Mouse (Mus musculus) bone marrow, adult 2 months (tissue): ENCODE data around the gene Ropn1l.

Experiments used
- CTCF ChIP-seq: fragments of 200-500 bp; IDR thresholded peaks from 2 replicates; pipeline ENCODE4 v1.5.1; 2011; ENCODE audit warnings: low read length, control low read depth; ENCODE audit not compliant: control insufficient read depth, insufficient read depth
- POLR2A ChIP-seq: fragments of 200-500 bp; IDR thresholded peaks from 2 replicates; pipeline ENCODE4 v1.6.1; 2011; ENCODE audit warnings: low read depth, mild to moderate bottlenecking, control low read depth, low read length, borderline replicate concordance; ENCODE audit not compliant: control insufficient read depth

DNA sequence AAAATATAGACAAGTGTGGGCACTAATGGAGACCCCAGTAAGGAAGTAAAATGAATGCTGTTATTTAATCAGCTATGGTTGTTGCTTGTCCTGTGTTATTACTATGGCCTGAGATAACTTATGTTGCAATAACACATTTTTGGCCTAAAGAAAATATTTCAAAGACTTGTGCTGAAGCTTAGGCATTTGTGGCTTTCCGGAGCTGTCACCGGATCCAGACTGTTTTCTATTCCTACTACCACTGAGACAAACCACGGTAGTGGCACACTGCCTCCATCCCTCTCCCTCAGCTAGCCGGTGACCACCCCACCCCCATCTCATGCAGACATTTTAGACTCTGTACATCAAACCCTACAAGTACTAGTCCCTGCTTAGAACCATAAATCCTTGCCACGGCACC, 15.3 kb upstream of the Ropn1l start:
- TF ChIP-seq POLR2A (no peak), CTCF (no peak)
